Mouse (Mus musculus) liver, adult 2 months (tissue): Measurements from ENCODE around the gene Inpp4b.

ENCODE experiments used
- CTCF ChIP-seq: fragments of 200-500 bp; IDR thresholded peaks from 2 replicates; pipeline ENCODE4 v1.5.1; 2011; ENCODE audit warnings: low read depth, low read length, control low read depth
- POLR2A ChIP-seq: fragments of 200-500 bp; IDR thresholded peaks from 2 replicates; pipeline ENCODE4 v1.6.1; 2011; ENCODE audit warnings: low read length, control low read depth; ENCODE audit not compliant: insufficient read depth; ENCODE audit errors: extremely low read depth

DNA sequence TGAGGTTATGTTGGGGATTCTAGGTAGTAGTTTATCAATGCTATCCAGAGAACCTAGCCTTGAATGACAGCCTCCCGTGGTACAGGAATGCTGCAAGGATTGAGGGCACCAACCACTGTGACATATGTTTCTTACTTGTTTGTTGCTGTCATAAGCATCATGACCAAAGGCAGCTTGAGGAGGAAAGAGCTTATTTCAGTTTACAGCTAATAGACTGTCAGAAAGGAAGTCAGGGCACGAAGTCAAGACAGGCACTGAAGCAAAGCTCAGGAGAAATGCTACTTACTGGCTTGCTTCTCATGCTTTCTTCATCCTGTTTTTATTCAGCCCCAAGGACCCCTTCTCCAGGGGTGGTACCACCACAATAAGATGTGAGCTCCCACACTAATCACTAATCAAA is 446.1 kb downstream of the Inpp4b start:
- TF ChIP-seq POLR2A (no peak), CTCF (no peak)
